Mouse (Mus musculus) liver, adult 2 months (tissue): ENCODE results near the gene Ganc.

Experiments used
- CTCF ChIP-seq: fragments of 200-500 bp; IDR thresholded peaks from 2 replicates; pipeline ENCODE4 v1.5.1; 2011; ENCODE audit warnings: low read depth, low read length, control low read depth
- POLR2A ChIP-seq: fragments of 200-500 bp; IDR thresholded peaks from 2 replicates; pipeline ENCODE4 v1.6.1; 2011; ENCODE audit warnings: low read length, control low read depth; ENCODE audit not compliant: insufficient read depth; ENCODE audit errors: extremely low read depth

GRCm38 (mm10) chr2:120502605-120502990 lies 98.9 kb downstream of the Ganc start:
- TF ChIP-seq CTCF = no peak
- TF ChIP-seq POLR2A = no peak
